ENCODE assay signal across 8 mouse cellular contexts in genomic region chr6:6217286-6217625, GRCm38 (mm10). TPM values are rescaled to one million over a fixed set of nuclear protein-coding genes. Genes with fewer than 3 reads are reported as not detected.
DNase-seq lines count a peak whose midpoint lies in the region; ATAC-seq and TF ChIP-seq lines count a peak whose summit lies in the region.

No protein-coding gene starts in this region.

- no peak for DNase-seq in heart, adult 18-20 months
- DNase-seq in ovary, adult 18-20 months (ENCODE audit: low spot score) = no peak
- DNase-seq in gastrocnemius, adult 18-20 months (ENCODE audit: low spot score) = no peak

- H3K9me3 ChIP-seq in heart, embryonic 11.5 days (replicated peaks; ENCODE audit: control insufficient read depth, low read length) = no peaks in the 10 kb centered on the region
- H3K9me3 ChIP-seq in ES-Bruce4 (replicated peaks; ENCODE audit: control insufficient read depth, insufficient read depth, low read length, poor library complexity, severe bottlenecking) = no peaks in the 10 kb centered on the region
- H3K9me3 ChIP-seq in forebrain, embryonic 15.5 days = no peaks in the 10 kb centered on the region
- H3K9me3 ChIP-seq in liver, embryonic 15.5 days (replicated peaks) = no peaks in the 10 kb centered on the region

- 18% methylated on average over 5 of the region's 5 CpGs for WGBS in heart, embryonic 11.5 days (ENCODE audit: insufficient replicate concordance)
- WGBS in forebrain, embryonic 15.5 days = 9% methylated on average over 5 of the region's 5 CpGs
- WGBS in liver, embryonic 15.5 days (ENCODE audit: insufficient replicate concordance) = 16% methylated on average over 5 of the region's 5 CpGs

- peak overlapping the region; percentile 84 for H3K4me2 ChIP-seq in heart, embryonic 11.5 days
- peak overlapping the region; percentile 97 for H3K4me2 ChIP-seq in forebrain, embryonic 15.5 days (replicated peaks)
- H3K4me2 ChIP-seq in liver, embryonic 15.5 days = peak overlapping the region; percentile 88

- no peak for TF ChIP-seq CTCF in ES-Bruce4 (IDR thresholded peaks at IDR 0.05; ENCODE audit: low read depth, low read length)

- no peak overlapping the region for H3K27ac ChIP-seq in heart, embryonic 11.5 days (ENCODE audit: low read depth, low read length)
- H3K27ac ChIP-seq in ES-Bruce4 (ENCODE audit: insufficient read depth, low read length) = no peak overlapping the region
- no peak overlapping the region for H3K27ac ChIP-seq in forebrain, embryonic 15.5 days (replicated peaks)
- no peak overlapping the region for H3K27ac ChIP-seq in liver, embryonic 15.5 days (replicated peaks)

- peak overlapping the region; percentile 77 for H3K4me3 ChIP-seq in heart, embryonic 11.5 days (ENCODE audit: low read depth, low read length)
- peak overlapping the region; percentile 93 for H3K4me3 ChIP-seq in ES-Bruce4 (ENCODE audit: low read depth, low read length)
- H3K4me3 ChIP-seq in forebrain, embryonic 15.5 days = peak overlapping the region; percentile 51
- peak overlapping the region; percentile 71 for H3K4me3 ChIP-seq in liver, embryonic 15.5 days (replicated peaks)

- TF ChIP-seq EP300 in ES-Bruce4 (IDR thresholded peaks at IDR 0.05; ENCODE audit: insufficient read depth, low read depth, low read length) = peak; percentile 81; the same call in 1 of the 2 replicates

- H3K36me3 ChIP-seq in heart, embryonic 11.5 days (ENCODE audit: control insufficient read depth, insufficient read depth, low read length) = no peaks in the 10 kb centered on the region
- no peaks in the 10 kb centered on the region for H3K36me3 ChIP-seq in ES-Bruce4 (ENCODE audit: control insufficient read depth, insufficient read depth, low read length, poor library complexity, severe bottlenecking)
- H3K36me3 ChIP-seq in forebrain, embryonic 15.5 days = no peaks in the 10 kb centered on the region
- no peaks in the 10 kb centered on the region for H3K36me3 ChIP-seq in liver, embryonic 15.5 days (replicated peaks)

- H3K4me1 ChIP-seq in heart, embryonic 11.5 days (ENCODE audit: control insufficient read depth, insufficient read depth, low read length) = peaks cover 14% of the 10 kb centered on the region
- H3K4me1 ChIP-seq in ES-Bruce4 (ENCODE audit: control insufficient read depth, insufficient read depth, low read length) = no peaks in the 10 kb centered on the region
- peaks cover 16% of the 10 kb centered on the region for H3K4me1 ChIP-seq in forebrain, embryonic 15.5 days
- peaks cover 15% of the 10 kb centered on the region for H3K4me1 ChIP-seq in liver, embryonic 15.5 days (replicated peaks)

- peak overlapping the region; percentile 90 for H3K9ac ChIP-seq in heart, embryonic 11.5 days (ENCODE audit: low read depth, low read length)
- H3K9ac ChIP-seq in ES-Bruce4 (ENCODE audit: low read depth, poor library complexity, severe bottlenecking) = peak overlapping the region; percentile 96; the same call in 1 of the 2 replicates
- H3K9ac ChIP-seq in forebrain, embryonic 15.5 days (replicated peaks) = peak overlapping the region; percentile 62
- 0 out of 2 replicates have a peak overlapping the region, but pooled peaks have one; percentile 64 for H3K9ac ChIP-seq in liver, embryonic 15.5 days

- H3K27me3 ChIP-seq in heart, embryonic 11.5 days (ENCODE audit: control insufficient read depth, insufficient read depth, low read length) = no peaks in the 10 kb centered on the region
- no peaks in the 10 kb centered on the region for H3K27me3 ChIP-seq in ES-Bruce4 (ENCODE audit: control insufficient read depth, insufficient read depth, low read length, poor library complexity, severe bottlenecking)
- no peaks in the 10 kb centered on the region for H3K27me3 ChIP-seq in forebrain, embryonic 15.5 days
- H3K27me3 ChIP-seq in liver, embryonic 15.5 days = no peaks in the 10 kb centered on the region

- no peak for TF ChIP-seq POLR2A in ES-Bruce4 (IDR thresholded peaks at IDR 0.05; ENCODE audit: insufficient read depth, low read length)

- no peak for ATAC-seq in heart, embryonic 11.5 days (replicated peaks; ENCODE audit: insufficient number of reproducible peaks, low FRiP score, low TSS enrichment)
- ATAC-seq in forebrain, embryonic 15.5 days (replicated peaks) = no peak
- ATAC-seq in liver, embryonic 15.5 days (ENCODE audit: insufficient read depth) = no peak; the same call in 1 of the 2 replicates
- ATAC-seq in monocyte, adult 5-6 weeks (replicated peaks; ENCODE audit: insufficient number of reproducible peaks, low FRiP score, low TSS enrichment, poor library complexity, severe bottlenecking) = no peak

RNA-seq across cellular contexts. Expression of gene Slc25a13, which starts 0.3 kb away (rescaled TPM):
- polyA plus RNA-seq in heart, embryonic 11.5 days (2014; fragmentation: Nextera tagmentation; extraction: Ambion mirVana) = 59.4 and 67.0 TPM in 2 replicates
- 100 to 1,000 TPM; 144 to 147 TPM for total RNA-seq in heart, adult 18-20 months (2021)
- 89.0 and 89.8 TPM in 2 replicates for polyA plus RNA-seq in ES-Bruce4 (2011; ENCODE audit: insufficient read depth, insufficient read length, low read depth, missing spikeins)
- polyA plus RNA-seq in forebrain, embryonic 15.5 days (2015; fragmentation: Nextera tagmentation; extraction: Ambion mirVana) = 9.9 and 11.6 TPM in 2 replicates
- 35.0 and 41.1 TPM in 2 replicates for polyA plus RNA-seq in liver, embryonic 15.5 days (2015; fragmentation: Nextera tagmentation; extraction: Ambion mirVana)
- total RNA-seq in monocyte, adult 5-6 weeks (2017) = 4.4 to 7.0 TPM (median 5.8 TPM) in 3 replicates
- total RNA-seq in gastrocnemius, adult 18-20 months (2021) = 1 to 10 TPM in 1 of 2 experiments, under 1 TPM in 1; 0.62 to 1.0 TPM
